Mouse (Mus musculus): ENCODE results near the gene Slc26a9.

The Slc26a9 gene

GRCm38 (mm10) chr1:131820887-131821328 is 77.1 kb downstream of the Slc26a9 start:
- in situ Hi-C loops (cut with MboI; ENCODE audit: low sequenced_read_pairs), result no loop called here

All from CH12F3 (cell line).